Mouse (Mus musculus) thymus, postnatal 4 days (tissue): ENCODE measurements around the gene Mvp.

Experiments
- DNase-seq: peaks from one replicate; pipeline ENCODE4 v3.0.0; 2021

Mvp gene

GRCm38 (mm10) chr7:127014320-127014719 lies at the start of gene Mvp:
Gene Mvp, minus strand, starts transcription at chr7:127014621.
- peak; percentile 64 for DNase-seq

DNA sequence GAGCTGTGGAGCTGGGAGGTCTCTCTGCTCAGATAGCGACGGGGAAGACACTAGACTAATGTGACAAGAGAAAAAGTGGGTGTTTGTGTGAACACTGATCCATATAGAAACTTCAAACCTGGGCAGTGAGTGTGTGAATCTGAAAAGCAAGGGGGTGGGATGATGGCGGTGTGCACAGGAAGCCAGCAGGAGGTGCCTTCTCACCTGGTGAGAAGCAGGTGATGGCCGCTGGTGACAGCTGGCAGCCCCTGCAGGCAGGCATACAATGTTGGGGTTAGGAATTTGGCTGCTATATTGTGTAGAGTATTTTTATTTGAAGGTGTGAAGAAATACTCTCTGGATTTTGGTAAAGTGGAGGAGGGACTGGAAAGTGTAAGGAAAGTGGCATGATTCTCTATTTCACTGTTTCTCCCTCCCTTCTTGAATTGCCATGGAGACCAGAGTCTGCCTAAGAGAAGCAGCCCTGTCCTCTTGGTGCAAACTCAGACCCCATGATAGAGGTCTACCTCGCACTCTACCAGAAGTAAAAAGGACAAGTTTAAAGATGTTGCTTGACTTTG lies 40.7 kb upstream of the Mvp start:
- DNase-seq: peak; percentile 51

- DNase-seq: peak; percentile 91
Observed at GRCm38 (mm10) chr7:127041851-127042672, 27.6 kb upstream of the Mvp start, which contains the start of gene Kif22. Gene Kif22, minus strand, starts transcription at chr7:127042471.

GRCm38 (mm10) chr7:127031244-127031643 lies 16.8 kb upstream of the Mvp start:
- DNase-seq: no peak

GRCm38 (mm10) chr7:127030172-127030571 lies 15.8 kb upstream of the Mvp start:
- DNase-seq: no peak

DNA sequence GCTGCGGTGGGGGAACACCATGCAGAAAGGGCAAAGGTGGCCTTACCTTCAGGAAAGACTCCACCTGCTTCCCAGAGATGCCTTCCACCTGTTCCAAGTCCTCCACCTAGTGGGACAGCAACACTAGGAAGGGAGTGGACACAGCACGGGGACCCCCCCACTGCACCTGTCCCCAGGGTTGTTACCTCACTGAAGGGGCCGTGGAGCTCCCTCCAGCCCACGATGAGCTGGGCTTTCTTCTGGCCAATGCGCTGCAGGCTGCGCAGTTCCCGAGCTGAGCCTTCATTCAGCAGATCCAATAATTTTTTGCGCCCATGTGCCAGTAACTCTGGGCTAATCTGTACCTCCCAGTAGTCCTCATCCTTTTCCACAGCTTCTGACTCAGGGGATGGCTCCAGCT lies 13.5 kb upstream of the Mvp start:
- no peak for DNase-seq

GRCm38 (mm10) chr7:127026984-127027726 lies 12.7 kb upstream of the Mvp start, which contains the start of gene Maz:
Gene Maz, minus strand, starts transcription at chr7:127027037.
- peak; percentile 99 for DNase-seq

DNA sequence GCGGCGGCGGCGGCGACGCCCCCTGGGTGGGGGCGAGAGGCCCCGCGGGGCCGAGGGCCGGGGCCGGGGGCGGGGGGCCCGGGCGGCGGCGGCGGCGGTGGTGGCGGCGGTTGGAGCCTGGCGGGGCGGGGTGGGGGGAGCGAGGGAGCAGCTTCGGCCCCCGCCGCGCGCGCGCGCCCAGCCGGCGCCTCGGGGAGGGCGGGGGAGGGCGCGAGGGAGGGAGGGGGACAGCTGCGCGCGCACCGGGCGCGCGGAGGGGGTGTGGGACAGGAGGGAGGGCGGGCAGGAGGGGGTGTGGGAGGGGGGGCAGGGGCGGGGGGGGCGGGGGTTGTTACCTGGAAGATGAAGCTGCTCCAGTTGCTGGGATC lies 12.2 kb upstream of the Mvp start:
- peak; percentile 94 for DNase-seq

- DNase-seq: peak; percentile 86
Observed at GRCm38 (mm10) chr7:127026161-127026600, 11.8 kb upstream of the Mvp start.

DNA sequence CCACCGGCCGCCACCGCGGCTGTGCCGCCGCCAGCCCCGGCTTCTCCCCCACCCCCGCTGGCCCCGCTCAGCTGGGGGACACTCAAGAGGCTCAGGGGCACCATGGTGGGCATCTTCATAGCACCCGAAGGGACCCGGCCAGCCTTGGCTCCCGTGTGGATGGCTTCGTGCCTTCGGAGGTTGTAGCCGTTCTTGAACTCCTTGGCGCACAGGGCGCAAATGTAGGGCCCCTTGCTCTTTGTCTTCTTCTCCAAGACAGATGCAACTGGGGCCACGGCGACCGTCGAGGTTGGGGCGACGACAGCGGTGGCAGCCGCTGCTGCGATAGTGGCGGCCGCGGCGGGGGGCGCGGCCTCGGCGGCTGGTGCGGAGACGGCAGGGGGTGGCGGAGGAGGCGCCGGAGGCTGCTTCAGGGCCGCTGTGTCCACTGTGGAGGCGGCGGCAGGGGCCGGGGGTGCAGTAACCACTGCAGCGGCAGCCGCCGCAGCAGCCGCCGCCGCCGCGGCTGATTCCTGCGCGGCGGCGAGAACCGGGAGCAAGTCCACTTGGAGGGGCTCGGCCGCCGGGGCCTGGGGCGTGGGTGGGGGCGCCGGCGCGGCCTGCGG lies 11.2 kb upstream of the Mvp start:
- peak; percentile 79 for DNase-seq

- peak; percentile 87 for DNase-seq
Observed at GRCm38 (mm10) chr7:127024755-127025555, 10.5 kb upstream of the Mvp start.

DNA sequence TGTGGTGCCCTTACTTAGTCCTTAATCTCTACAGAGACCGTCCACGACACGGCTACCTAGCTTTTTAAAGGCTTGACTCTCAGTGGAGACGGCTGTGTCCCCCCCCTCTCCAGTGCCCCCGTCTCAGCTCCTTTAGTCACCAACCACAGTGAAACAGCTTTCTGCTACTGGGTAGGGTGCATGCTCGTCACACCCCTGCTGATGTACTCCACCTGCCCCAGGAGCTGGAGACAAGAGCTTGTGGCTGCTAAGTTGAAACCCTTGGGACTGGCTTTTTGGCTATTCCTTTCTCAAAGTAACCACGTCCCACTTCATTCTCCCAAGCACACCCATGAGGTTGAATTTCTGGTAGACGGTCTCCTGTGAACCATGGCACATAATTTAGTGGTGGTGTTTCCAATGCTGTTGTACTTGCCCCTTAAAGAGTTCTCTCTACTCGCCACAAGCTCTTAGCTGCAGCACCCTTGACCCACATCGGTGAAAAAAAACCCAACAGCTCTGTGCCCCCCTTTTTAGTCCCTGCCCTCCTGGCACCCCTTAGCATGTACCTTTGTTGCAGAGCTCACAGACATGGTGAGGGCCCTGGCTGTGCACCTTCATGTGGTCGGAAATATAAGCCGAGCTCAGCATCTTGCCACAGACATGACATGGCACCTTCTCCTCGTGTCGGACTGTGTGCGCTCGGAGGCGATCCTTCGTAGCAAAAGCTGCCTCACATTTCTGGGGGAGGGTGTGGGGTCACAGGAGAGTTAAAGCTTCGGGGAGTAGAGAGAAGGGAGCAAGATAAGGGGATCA lies 9.7 kb upstream of the Mvp start:
- DNase-seq: peak; percentile 71

GRCm38 (mm10) chr7:127023272-127023691 lies 8.9 kb upstream of the Mvp start:
- DNase-seq: peak; percentile 54

- DNase-seq: peak; percentile 59
Observed at GRCm38 (mm10) chr7:127022528-127023271, 8.3 kb upstream of the Mvp start.

GRCm38 (mm10) chr7:127021563-127022527 lies 7.4 kb upstream of the Mvp start:
- DNase-seq: peak; percentile 37

- DNase-seq: peak; percentile 78
Observed at GRCm38 (mm10) chr7:127020901-127021562, 6.6 kb upstream of the Mvp start, which contains the start of the genes Gm42742 and Prrt2. Gene Gm42742, minus strand, starts transcription at chr7:127021097. Gene Prrt2, minus strand, starts transcription at chr7:127021211.

GRCm38 (mm10) chr7:127020491-127020890 lies 6.1 kb upstream of the Mvp start:
- no peak for DNase-seq

- no peak for DNase-seq
Observed at GRCm38 (mm10) chr7:127020031-127020430, 5.6 kb upstream of the Mvp start.
